Mouse (Mus musculus): ENCODE measurements at regions not wholly inside any gene's neighbourhood (a gene's known extent, or its start where the extent isn't known, plus 50 kb on each side); places are given as distances from the start of the nearest gene placed in this dataset.

- no peak for TF ChIP-seq MAX (IDR thresholded peaks at IDR 0.05; ENCODE audit: low read depth)
- TF ChIP-seq E2F4 (IDR thresholded peaks at IDR 0.05; ENCODE audit: insufficient read depth): no peak
- no peak for TF ChIP-seq POLR2A (IDR thresholded peaks at IDR 0.05; ENCODE audit: insufficient read length, low read depth)
- TF ChIP-seq SRF (IDR thresholded peaks at IDR 0.05; ENCODE audit: control insufficient read depth, insufficient read length, low read depth): no peak
- no peak for TF ChIP-seq TCF12 (IDR thresholded peaks at IDR 0.05; ENCODE audit: insufficient read depth, poor library complexity, severe bottlenecking)
- no peak for TF ChIP-seq REST (IDR thresholded peaks at IDR 0.05; ENCODE audit: insufficient read depth, insufficient read length)
Observed at GRCm38 (mm10) chr3:100360019-100360418, 129.1 kb downstream of the Tent5c start.

Measured in myocyte (in vitro differentiated cells).